Mouse (Mus musculus) adrenal gland, postnatal 36 days (tissue): Measurements from ENCODE around the gene Zfp277. TPM values are rescaled to one million over a fixed set of nuclear protein-coding genes. Genes with fewer than 3 reads are reported as not detected.
A peak's percentile ranks its signal among the peaks of the same experiment; 100 is the strongest.

Source experiments
- DNase-seq, 2 experiments: peaks; one replicate each; pipeline ENCODE4 v3.0.0; 2021; ENCODE audit warnings: mixed read lengths in 1 of 2
- long read RNA-seq, 2 experiments: library from polyadenylated mRNA; stranded (forward); transcript quantifications; one replicate each; pipeline ENCODE4 v2.0.0; 2021; ENCODE audit warnings: borderline sequencing depth in 2 of 2
- total RNA-seq, 2 experiments: library from RNA; stranded (reverse); gene quantifications; 2 replicates each; pipeline ENCODE4 v1.2.3; 2021

Zfp277 gene
- total RNA-seq, result 10 to 100 TPM; 13.2 to 20.4 TPM
- long read RNA-seq, experiment 1, transcript Zfp277-201 (12 exons, 2,188 nt), result major isoform, 25 of 31 reads
- long read RNA-seq, experiment 1, partial matches to known transcripts, result 0 of 31 reads
- long read RNA-seq, experiment 1, other reads (novel, unspliced or antisense), result 4 of 31 reads
- long read RNA-seq, experiment 2, transcript Zfp277-201 (12 exons, 2,188 nt), result major isoform, 6 of 8 reads
- long read RNA-seq, experiment 2, partial matches to known transcripts, result 2 of 8 reads
- long read RNA-seq, experiment 2, other reads (novel, unspliced or antisense), result 0 of 8 reads

- peak; percentile 98 to 99 for DNase-seq
These were observed at the start of gene Zfp277, which contains the start of gene Dock4 for GRCm38 (mm10) chr12:40445648-40446449. Zfp277 (minus strand) TSS chr12:40445902. Dock4 (plus strand) TSS chr12:40445952.

GRCm38 (mm10) chr12:40486047-40486837 lies 40.5 kb upstream of the Zfp277 start:
- DNase-seq, result no peak

- DNase-seq, result no peak
These were observed 39.5 kb upstream of the Zfp277 start for GRCm38 (mm10) chr12:40485210-40485609.

DNA sequence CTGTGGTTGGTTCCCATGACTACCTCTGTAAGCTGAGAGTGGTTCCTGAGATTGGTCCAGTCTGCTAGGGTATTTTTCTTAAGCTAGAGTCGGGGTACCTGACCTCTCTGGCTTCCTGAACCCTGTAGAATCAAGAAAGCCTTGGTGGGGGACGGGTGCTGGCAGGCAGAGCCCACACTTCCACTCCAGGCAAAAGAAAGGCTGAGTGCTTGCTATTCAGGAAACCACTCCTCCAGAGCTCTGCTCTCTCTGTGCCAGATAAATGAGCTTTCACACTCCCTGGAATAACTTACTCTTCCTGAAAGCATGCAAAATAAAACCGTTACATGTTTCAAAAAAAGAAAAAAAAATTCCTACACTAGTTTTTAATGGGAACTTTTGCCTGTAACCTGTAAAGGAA lies 38.5 kb upstream of the Zfp277 start:
- DNase-seq, result no peak

DNA sequence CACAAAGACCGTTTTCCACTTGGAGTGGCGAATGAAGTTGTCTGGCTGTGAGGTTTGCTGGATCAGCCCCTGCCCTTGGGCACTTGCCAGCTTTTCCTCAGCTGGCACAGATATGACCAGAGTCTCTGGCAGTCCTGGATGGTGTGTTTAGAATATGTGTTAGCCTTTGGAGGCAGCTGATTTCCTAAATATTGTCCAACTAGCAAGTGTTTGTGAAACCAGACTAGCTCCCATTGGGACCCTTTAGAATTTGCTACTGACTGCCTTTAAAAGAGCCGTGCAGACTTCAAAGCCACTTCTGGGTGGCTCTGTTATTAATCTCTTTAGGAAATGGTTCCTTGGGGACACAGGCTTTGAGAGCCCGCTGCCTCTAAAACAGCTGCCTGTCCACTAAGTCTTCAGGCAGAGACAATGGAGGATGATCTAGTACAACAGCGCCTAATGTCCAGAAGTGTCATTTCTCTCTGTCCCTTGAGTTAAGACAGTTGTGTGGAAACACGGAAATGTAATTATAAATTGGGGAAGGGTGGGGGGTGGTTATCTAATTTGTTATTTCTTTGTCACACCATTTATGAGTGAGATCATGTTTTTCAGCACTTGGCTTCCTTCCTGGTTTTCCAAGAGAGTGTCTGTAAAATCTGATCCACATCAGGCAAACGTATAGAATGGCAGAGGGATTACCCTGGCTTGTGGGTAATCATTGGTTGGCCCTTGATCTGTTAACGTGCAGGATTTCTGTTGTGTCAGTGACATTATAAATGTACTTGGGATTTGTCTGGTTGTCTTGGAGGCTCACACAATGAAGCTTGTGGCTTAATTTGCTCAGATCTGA lies 32.1 kb upstream of the Zfp277 start:
- peak; percentile 50 to 73 for DNase-seq

DNA sequence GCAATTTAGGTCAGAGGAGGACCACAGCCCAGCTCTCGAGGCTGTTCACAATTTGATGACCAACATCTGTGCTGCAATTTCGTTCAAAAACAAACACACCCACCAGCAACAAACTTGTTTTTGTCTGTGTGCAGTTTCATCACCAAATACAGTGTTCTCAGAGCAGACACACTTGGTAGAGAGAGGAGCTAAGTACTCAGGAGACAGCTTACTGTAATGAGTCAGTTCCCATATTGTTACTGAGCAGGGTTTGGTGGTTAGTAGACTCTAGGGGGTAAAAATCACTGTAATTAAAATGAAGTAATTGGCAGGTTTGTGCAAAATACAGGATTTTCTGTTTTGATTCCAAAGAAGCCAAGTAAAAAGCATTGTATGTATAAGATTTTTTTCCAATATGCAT lies 28.0 kb upstream of the Zfp277 start:
- no peak for DNase-seq

DNA sequence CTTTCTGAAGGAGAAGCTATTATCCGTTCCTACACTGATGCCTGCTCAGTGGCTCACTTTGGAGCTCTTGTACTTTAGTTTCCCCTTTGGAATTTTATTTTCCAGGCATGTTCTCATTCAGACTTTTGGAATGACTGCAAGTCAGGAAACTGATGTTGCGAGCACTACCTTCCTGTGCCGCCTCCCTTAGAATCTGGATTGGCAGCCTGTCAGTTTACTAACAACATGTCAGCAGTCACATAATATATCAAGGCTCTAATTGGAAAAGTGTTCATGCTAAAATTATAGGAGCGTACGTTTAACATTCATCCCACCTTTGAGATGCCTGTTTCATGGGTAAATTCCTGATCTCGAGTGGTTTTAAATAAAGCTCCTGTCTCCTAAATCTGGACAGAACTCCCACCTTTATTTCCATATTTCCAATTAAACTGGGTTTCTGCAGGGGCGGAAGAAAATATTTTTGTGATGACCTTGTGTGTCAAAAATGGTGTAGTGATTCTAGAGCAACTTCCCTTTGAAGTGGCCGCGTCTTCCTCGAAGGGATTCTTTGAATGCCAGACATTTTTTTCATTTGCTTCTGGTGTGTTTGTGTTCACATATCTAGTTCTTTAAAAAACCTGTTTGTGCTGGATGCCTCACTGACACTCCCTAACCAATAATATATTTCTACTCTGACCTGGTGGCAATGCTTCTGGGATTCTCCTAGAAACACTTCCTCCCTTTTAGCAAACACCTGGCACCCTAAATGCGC lies 26.1 kb upstream of the Zfp277 start:
- DNase-seq, result no peak

DNA sequence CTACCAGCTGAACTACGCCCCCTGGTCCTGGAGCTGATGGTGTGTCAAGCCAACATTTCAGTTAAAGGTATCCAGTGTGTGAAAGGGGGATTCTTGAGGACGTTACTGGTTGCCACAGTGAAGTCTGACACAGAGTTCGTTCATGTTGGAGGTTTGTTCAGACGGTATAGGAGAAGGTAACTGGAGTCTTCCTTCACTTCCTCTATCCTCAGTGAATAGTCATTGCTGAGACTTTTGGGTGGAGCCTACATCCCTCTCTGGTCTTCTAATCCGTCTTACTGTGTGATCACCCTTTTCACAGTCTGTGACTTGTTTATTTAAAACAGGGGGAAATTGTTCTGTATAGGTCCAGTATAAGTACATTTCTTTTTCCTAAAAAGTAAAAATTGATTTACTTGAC lies 23.3 kb upstream of the Zfp277 start:
- DNase-seq, result no peak

DNA sequence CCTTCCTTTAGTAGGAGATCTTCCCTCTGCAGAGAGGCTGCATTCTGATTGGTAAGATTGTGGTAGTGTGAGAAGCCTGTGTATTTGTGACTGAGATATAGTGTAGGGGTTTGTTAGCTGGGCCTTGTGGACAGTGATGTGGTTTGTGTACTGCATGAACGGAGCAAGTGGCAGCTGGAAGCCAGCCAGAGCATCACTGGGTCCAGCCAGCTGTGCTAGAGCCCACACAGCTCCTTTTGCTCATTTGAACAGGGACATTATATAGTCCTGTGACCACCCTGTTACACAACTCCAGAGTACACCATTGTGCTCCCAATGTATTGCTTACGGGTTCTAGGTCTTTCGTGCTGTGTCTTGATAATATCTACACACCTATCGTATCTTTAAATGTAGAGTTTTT lies 22.5 kb upstream of the Zfp277 start:
- no peak for DNase-seq

GRCm38 (mm10) chr12:40464282-40464681 lies 18.6 kb upstream of the Zfp277 start:
- no peak for DNase-seq

GRCm38 (mm10) chr12:40463828-40464227 lies 18.1 kb upstream of the Zfp277 start:
- DNase-seq, result no peak

- DNase-seq, result no peak
These were observed 17.1 kb upstream of the Zfp277 start for GRCm38 (mm10) chr12:40462693-40463235.

DNA sequence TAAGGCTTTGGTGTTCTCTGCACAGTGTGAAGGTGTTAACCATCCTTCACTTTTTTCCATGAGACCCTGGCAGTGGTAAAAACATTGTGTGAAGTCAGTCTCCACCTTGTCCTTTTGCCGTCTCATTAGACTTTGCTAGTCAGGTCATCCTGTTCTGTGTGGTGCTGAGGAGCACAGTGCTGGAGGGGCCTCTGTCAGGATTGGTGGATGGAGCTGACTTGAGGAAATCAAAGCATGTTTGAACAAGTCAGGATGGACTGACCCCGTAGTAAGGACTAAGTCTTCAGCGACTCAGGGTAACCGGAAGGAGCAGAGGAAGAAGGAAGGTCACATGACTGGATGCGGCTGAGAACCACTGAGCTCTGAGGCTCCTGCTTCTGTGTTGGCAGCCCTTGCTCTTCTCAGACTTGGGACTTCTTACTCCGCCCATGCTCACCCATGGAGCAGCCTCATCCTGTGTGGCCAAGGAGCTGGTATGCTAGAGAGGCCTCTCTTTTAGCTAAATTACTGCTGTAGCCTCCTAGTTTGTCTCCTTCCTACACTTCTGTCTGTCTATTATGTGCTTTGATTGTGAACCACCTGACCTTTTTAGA lies 14.1 kb upstream of the Zfp277 start:
- DNase-seq, result no peak

- DNase-seq, result peak; percentile 36 to 71
These were observed 13.3 kb upstream of the Zfp277 start for GRCm38 (mm10) chr12:40458977-40459376.

DNA sequence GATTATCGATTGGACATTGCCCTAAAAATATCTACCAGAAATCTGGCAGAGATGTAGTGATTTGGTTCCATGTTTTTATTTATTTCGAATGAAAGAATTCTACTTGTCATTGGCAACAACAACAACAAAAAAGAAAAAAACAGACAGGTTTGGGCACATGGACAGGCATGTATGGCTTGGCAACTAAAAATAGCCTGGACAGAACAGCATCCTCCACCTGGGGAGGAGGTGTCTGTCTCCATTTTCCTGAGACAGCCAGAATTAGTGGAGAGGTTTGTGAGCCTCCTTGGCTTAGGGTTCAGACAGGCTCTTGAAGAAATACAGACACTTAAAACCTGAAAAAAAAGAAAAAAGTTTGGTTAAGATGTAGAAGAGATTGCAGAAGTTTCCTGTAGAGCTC lies 10.8 kb upstream of the Zfp277 start:
- DNase-seq, result no peak

DNA sequence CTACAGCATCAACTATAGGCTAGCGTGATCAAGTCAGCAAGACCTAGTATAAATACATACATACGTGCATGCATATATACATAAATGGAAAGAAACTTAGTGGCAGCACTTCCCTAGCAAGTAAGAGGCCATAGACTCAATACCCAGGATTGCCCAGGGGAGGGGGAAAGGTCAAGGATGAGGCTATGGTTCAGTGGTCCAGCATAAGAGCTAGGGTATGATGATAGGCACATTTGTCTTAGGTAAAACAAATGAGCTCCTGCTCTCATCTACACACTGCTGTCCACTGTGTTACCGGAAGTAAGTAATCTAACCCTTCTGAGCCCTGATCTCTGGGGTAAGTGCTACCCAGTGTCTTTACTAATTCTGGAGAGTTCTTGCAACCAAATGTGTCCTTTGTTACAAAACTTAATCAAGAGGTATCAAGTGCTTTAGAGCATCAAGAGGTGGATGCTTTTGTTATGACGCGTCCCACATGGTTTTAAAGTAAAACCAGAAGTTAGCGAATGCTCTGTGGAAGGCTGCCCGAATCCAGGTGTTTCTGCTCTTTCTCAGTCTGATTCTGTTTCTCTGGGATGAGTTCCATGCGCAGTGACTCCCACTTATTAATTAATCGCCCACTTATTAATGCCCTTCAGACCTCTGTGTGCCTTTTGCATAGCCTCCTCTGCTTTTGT lies 3.6 kb upstream of the Zfp277 start:
- DNase-seq, result no peak

- DNase-seq, result no peak
These were observed 2.1 kb upstream of the Zfp277 start for GRCm38 (mm10) chr12:40447561-40448355.

DNA sequence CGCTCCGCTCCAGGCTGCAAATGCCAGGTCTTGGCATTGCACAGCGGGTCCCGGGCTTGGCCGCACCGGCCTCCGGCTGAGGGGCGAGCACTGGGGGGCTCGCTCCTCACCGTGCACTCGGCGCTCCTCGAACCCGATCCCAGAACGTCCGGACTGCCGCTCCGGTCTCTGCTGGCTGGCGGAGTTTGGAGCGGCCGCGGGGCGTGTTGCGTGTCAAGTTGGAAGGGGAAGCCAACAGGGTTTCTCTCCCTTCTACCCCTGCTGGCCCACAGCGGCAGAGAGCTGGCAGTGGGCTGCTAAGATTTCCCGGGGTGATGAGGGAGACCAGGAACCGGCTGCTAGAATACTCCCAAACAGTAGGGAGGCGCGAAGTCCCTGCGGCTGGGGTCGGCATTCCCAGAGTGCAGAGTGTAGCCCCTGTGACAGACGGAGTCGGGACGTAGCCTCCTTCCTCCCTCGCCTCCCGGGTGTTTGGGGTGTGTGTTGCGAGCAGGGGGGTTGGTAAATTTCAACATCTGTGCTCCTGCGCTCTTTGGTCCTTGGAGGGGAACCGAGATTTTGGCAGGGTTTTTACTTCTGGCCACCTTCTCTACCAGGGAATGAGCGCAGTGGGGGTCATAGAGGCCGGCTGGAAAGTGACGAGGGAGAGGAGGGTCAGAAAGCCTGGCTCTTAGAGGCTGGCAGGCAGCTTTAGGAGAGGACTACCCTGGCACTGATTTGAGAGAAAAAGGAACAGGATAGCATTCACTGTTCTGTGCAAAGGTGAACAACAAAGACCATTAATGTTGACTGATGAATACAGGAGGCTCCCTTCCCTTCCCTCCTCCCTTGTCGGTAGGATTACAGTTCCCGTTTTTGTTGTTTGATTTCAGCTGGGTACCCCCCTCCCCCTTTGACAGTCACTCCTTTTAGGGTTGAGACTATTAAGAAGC lies 1.0 kb upstream of the Zfp277 start:
- peak; percentile 53 to 66 for DNase-seq
